Mouse (Mus musculus) lung, postnatal 0 days (tissue): ENCODE results near the gene Cldn1.

Experiments used
- CTCF ChIP-seq: IDR thresholded peaks from 2 replicates; pipeline ENCODE4 v1.5.1; 2016; ENCODE audit warnings: antibody characterized with exemption, mild to moderate bottlenecking
- EP300 ChIP-seq: IDR thresholded peaks from 2 replicates; pipeline ENCODE4 v1.6.1; 2016; ENCODE audit warnings: antibody characterized with exemption, mild to moderate bottlenecking, control low read depth

- TF ChIP-seq CTCF (no peak), EP300 (no peak)
These were observed 2.5 kb downstream of the Cldn1 start for GRCm38 (mm10) chr16:26369044-26369730.
